Mouse (Mus musculus) heart, adult 18-20 months (tissue): ENCODE data around the gene Cyp1b1. TPM values are rescaled to one million over a fixed set of nuclear protein-coding genes. Genes with fewer than 3 reads are reported as not detected.

Experiments used
- DNase-seq, 2 experiments: peaks; one replicate each; pipeline ENCODE4 v3.0.0; 2021 to 2022; ENCODE audit warnings: mixed read lengths in 1 of 2
- long read RNA-seq, 2 experiments: library from polyadenylated mRNA; stranded (forward); transcript quantifications; one replicate each; pipeline ENCODE4 v2.0.0; 2021
- total RNA-seq, 2 experiments: library from RNA; stranded (reverse); gene quantifications; 2 replicates each; pipeline ENCODE4 v1.2.3; 2021

Gene Cyp1b1
- 10 to 100 TPM in 1 of 2 experiments, 1 to 10 TPM in 1; 6.2 to 11.0 TPM for total RNA-seq
- long read RNA-seq, experiment 1, full-length matches to known transcripts, result 2 of 2 reads
- long read RNA-seq, experiment 1, partial matches to known transcripts, result 0 of 2 reads
- long read RNA-seq, experiment 1, other reads (novel, unspliced or antisense), result 0 of 2 reads
- long read RNA-seq, experiment 2, full-length matches to known transcripts, result 3 of 3 reads
- long read RNA-seq, experiment 2, partial matches to known transcripts, result 0 of 3 reads
- long read RNA-seq, experiment 2, other reads (novel, unspliced or antisense), result 0 of 3 reads

DNA sequence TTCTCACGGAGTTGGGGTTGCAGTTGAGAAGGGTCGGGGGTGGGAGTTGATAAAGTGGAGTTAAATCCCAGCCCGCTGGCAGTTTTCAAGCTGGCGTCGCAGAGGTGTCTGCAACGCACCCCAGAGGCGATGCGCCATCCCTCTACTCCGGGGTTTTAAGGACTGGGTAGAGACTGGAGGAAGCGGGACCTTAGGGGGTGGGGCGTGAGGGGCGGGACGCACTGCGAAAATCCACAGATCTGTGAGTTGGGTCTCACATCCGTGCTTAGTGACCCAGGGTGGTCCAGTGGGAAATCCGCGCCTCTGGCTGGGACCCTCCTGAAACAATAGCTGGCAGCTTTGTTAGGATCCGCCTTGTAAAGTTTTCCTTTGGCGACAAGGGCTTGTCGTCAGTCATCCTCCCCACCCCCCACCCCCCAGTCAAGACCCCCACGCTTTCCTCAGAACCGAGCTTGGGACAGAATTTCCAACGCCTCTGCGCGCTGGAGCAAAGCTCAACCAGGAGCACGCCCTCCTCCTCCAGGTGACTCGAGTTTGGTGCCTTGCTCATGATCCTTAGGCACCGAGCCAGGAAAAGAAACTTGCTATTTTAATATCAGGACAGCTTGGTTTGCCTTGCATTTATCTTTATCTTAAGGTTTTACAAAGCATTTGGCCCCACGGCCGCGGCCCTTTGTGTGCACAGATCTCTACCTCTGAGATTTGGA, at the start of gene Cyp1b1:
Gene Cyp1b1 (minus strand): TSS at position 131 of the 707 bp plus-strand sequence.
- DNase-seq, result peak; percentile 67 to 73

DNA sequence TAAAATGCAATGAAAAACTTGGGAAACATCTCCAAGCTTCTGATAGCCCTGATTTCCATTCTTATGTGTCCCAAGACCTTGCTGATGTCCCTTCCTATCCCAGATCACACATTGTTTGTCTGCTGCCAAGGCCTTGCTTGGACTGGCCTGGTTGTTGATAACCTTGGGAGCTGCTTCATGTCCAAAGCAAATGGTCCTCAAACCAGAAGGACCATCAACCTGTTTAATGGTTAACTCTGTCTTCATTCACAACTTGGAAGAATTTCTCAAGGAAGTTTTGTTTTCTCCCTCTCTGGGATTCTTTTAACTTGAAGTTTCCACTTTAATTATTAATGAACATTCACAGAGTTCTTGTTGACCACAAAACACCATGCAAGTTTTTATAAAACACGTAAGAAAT, 47.0 kb upstream of the Cyp1b1 start:
- no peak for DNase-seq

DNA sequence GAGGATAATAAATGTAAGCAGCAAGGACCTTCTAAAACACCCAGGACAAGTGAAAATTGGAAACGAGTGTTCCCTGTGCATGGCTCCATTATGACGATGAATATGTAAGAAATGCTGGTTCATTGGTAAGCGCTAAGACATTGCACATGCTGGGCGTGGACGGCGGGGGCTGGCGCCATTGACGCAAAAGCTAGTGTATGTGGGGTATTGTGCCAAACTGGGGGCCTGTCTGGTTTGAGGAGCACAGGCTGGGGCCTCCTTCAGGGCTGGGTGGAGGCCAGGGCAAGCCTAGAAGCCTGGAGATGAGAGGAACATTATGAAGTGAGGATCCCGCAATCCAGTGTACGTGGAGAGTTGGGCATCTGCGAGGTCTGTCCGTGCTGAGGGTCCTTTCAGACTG, 39.0 kb upstream of the Cyp1b1 start:
- DNase-seq, result no peak

DNA sequence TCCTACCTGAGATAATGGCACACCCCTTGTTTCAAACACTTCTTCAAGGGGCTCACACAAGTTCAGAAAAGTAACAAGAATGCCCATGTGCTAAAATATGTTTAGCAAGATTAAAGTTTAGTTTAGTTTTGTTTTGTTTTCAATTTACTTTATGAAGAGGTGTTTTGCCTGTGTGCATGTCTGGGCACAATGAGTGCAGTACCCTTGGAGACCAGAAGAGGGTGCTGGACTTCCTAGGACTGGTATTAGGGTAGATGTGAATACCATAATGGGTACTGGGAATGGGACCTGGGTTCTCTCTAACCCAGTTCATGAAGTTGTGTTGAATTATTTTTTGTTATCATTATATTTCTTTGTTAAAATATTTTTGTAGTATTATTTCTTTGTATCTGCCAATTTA, 38.0 kb upstream of the Cyp1b1 start:
- no peak for DNase-seq

DNA sequence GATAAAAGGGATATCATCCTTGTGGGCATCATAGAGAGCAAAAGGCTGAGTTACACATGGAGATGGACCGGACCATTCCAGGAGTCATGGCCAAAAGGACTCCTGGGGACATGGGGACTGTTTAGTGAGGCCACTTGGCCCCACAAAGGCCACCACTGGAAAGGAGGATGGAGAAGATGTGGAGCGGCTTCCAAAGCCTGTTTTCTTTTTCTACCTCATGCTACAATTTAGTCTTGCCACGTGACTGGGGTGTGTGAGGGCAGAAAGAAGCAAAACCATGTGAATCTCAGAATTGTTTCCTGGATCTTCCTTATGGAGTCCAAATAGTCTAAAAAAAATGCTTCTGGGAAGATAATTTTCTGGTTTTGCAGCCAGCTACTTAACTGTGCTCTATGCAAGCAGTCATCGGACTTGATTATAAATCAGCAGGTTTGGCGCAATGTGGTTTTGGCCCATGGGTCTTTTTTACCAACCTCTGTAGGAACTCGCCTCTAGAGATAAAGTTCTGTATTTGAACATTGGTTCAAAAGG, 36.9 kb upstream of the Cyp1b1 start:
- DNase-seq, result peak in 1 of 2 experiments; percentile 20

DNA sequence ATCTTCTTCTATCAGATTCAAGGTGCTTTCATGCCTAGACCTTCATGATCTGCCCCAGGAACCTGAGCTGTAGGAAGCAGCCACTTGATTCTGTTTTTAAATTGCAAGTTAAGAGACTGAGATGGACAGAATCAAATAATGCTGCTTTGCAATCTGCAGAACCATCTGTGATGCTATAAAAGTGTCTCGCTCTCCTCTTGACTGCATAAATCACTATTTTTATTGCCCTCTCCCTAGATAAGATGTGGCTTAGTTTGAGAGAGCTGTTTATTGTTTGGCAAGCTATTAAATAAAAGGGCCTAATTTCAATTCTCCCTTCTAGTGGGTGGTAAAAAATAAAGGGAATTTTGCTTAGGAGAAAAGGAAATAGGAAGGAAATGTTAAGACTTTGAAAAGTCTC, 34.8 kb upstream of the Cyp1b1 start:
- DNase-seq, result no peak

DNA sequence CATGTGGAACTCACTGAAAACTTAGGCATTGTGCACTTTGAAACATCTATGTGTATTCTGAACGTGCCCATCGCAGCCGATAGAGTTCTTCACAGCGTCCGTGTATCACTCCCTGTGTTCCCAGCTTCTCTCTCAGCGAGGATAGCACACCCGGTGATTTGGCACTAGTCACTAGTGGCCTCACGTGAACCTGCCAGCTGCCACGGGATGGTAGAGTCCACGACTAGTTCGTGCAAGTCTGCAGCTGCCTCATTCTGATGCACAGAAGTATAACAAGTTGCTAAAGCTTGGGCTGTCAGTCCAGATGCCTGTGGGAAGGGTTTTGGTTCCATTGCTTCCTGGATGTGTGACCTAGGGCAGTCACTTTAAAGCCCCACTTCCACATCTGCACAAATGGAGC, 32.1 kb upstream of the Cyp1b1 start:
- no peak for DNase-seq

DNA sequence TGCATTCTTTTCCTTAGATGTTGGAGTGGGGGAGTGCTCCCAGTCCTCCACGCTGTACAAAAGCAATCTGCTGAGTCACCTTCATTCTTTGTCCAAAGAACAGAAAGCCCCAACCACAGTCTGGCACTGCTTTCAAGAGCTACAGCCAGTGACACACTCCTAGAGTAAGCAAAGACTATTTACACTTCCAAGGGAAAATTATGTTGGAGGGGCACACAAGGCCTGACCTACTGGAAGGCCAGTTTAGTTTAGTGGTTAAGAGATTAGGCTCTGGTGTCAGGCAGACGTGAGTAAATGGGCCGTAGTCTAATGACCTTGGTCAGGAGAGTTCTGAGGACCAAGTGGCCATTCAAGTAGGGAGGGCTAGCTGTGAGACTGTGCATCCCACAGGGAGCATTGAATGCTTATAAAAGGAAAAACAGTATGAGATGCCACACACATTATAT, 31.3 kb upstream of the Cyp1b1 start:
- peak in 1 of 2 experiments; percentile 46 for DNase-seq

DNA sequence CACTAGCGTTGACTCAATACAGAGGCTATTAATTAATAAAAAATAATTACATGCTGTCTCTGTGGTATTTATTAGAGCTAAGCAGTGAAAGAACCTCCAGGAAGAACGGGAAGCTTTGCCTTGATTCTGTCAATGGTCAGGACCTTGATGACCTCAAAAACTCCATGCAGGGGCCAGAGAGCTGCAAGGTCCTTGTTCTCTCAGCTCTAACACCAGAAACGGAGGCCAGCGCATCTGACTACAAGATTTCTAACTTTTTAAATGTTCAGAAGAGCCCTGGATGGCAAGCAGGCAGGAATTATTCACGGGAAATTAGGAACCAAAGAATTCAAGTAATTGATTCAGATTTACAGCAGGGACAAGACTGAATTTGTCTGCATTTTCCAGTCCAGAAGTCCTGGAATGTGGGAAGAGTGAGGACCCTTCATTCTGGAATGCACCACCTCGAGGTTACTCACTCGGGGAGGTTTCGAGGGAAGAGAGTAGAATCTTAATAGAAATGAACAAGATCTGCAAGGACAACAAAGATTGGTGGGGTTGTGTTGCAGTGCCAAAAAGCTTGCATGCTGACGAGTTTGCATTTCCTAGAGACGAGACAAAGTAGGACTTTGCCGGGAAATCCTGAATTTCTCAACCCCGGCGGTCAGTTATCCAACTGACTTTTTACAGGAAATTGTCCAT, 30.3 kb upstream of the Cyp1b1 start:
- DNase-seq, result no peak

DNA sequence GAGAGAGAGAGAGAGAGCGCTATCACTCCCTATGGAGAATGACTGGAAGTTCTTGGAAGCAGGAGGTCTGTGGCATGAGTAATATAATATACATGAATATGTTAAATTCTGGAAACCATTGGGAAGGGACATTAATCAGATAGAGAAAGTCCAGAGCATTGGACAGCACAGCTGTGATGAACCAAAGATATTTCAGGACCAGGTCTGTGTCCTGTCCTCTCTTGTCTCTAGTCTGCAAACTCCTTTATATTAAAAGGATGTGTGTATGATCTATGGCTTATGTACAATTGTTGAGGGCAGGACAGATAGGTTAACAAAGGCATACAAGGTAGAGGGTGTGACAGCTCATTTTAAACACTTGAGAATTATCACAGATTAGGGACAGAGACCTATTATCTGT, 28.6 kb upstream of the Cyp1b1 start:
- no peak for DNase-seq

DNA sequence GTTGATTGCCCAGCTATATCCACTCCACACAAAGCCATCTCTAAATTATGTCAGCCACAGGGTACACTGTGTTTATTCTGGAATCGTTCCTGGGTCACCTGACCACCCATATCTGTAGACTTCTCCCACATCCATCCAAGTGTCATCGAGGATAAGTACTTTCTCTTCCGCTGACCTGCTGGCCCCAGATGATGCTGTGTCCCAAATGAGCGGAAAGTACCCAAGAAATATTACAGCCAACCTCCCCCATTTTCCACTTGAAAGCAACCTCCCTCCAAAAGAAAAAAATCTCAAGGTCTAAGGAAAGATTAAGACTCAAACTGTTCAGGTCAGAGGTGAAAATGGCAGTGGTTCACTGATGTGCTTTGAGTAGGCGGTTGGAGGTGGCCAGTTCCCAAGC, 27.8 kb upstream of the Cyp1b1 start:
- DNase-seq, result peak in 1 of 2 experiments; percentile 18

DNA sequence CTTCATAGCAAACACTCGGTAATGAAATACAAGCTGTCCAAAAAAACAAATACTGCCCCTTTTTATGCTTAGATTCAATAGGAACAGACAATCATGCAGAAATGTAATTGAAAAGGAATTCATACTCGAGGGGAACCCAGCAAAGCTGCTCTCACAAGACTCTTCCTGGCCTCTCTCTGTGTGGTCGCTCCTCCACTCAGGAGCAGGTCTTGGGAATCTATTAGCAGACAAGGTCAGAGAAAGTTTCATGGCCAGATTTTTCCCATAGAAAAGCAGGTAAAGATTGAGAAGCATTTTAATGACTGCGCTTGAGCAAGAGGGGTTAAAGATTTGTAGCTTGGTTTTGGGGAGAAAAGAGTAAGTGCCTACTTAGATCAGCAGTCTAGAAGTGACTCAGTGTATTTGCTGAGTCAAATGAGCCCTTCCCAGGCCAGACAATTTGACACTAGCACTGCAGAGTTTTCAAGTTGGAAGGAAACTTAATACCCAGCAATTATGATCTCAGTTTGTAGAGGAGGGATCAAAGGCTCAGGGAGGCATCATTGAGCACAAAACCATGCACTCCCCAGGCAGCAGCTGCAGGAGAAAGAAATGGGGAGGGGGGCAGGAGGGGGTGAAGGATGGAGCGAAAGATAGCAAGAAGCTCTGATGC, 24.1 kb upstream of the Cyp1b1 start:
- DNase-seq, result no peak

DNA sequence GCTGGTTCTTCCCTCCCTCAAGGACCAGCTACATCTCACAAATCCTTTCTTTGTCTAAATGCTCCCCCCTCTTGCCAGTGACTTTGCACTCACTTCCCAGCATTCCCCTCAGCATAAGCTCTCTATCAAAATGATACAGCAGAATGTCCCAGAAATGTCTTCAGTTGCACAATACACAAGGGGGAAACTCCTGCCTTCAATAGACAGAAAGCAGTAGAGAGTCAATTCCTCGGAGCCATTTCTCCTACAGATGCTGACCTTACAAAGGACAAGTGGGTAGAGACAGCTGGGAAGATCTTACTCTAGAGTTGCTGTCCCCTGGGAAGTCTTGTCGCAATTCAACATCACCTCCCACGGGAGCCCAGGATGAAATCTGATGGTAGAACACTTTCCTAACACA, 22.7 kb upstream of the Cyp1b1 start:
- DNase-seq, result peak; percentile 60 to 68

DNA sequence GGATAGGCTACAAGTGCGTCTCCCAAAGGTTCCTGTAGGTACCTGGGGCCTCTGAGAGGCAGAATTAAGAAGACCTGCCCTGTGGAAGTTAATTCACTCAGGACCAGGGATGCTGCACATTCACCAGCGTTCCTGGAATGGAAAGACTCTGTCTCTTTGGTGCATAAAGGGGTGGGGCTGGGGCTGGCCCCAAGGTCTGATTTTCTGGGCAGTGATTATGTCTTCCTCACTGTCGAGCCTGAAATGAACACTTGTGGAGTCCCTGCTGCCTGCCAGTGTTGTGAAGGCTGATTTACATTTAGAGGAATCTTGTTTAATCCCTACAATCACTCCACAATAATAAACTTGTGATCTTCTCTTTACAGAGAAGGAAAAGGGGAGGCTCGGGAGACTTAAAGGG, 18.2 kb upstream of the Cyp1b1 start:
- DNase-seq, result no peak

DNA sequence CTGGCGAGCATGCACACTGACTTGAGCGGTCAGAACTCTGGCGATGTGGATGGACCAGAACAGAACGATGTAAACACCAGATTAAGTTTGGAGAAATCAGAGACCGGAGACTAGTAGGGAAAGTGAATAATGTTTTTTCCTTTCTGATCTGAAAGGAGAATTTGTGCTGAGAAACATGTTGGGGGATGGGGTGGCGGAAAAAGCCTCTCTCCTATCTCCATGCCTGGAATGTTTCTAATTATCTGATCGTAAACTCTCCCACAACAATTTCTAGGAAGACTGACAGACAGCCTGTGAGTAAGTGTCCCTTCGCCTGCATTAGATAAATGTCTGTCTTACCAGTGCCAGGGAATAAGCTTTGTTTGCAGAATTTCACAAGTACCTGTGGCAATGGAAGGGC, 16.1 kb upstream of the Cyp1b1 start:
- DNase-seq, result no peak

DNA sequence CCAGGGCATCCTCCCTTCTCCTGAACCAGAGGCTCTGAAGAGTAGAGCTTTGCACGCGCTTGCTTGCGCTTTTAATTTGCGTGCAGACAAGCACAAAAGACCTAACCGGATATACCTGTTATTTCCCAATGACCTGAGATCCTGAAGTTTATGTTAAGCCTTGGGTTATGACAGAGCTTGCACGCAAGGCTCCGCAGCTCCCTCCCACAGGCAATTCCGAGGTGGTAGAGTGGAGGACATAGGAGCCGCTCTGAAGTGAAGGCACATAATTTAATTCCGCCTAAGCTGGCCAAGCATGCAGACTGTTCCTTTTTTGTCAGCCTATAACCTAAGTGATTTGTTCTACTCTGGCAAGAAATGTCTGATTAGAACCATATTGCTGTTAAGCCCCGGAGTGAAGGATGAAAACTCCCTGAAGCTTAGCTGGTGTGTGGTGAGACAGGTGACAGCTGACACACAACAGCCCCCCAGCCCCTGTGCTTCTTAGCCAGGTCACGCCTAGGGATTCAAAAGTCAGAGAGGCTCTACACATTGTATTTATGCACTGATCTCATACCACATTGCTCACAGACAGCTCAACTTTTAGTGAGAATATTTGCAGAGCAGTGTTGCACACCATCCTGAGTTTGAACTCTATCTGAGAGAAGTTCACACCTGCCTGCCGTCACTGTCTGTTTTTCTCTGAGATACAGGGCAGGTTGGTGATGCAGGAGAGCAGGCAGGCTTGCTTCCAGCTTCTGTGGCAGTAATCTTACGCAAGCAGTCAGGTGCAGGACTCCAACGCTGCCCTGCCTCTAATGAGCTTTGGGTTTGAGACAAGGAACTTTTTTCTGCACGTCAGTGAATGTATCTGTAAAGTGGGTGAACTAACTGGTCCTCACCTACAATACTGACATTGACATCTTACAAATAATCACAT, 14.0 kb upstream of the Cyp1b1 start:
- DNase-seq, result no peak

DNA sequence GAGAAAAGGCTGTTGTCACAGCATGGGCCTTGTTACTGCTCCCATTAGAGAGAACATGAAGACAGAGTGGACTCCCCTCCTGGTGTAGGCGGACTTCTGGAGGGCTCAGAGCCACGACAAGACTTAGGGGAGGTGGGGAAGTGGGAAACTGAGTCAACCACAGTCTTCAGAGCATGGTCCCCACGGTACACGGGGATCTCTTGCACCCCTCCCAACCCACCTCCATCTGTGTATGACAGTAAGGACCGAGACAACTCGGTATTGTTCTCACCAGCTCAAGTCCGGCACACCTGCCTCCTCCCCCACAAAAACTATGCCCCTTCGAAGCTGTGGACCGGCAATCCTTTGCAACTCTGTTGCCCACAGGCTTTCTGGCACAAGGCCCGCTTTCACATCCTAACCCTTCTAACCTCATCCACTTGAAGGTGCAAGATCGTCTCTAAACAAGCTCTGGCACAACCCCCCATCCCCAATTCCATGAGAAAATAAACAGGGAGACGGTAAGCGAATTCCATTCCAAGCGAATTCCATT, 13.3 kb upstream of the Cyp1b1 start:
- no peak for DNase-seq

DNA sequence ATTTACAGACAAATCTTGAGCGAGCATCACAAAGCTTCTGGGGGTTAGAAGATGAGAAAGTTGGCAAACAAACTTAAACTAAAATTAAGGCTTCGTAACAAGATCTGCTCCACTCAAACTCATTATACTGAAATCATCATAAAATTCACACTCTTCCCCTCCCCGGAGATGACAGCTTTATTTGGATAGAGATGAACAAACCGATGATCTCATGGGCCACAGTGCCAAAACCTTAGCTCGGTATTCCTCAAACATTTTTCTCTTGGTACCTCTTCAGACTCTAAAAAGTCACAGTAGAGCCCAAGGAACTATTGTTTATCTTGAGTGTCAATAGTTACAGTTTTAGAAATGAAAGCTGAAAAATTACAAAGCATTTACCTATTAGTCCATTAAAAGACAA, 11.8 kb upstream of the Cyp1b1 start:
- DNase-seq, result peak; percentile 37 to 46

DNA sequence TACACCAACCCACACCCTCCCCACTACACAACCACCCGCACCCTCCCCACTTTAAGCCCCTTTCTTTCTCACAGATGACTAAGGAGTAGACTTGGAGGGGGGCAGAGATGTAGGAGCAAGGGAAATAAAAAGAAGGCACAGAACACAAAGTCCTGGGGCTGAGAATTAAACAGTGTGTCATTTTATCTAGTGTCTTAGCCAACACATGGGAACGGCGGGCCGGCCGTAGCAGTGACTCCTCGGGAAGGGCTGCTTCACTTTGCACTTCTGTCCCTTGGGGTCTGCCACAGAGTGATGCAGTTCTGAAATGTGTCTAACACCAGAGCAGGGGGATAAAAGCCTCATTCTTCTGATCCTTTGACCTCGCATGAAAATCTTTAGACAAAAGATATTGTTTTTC, 5.8 kb upstream of the Cyp1b1 start:
- DNase-seq, result no peak

DNA sequence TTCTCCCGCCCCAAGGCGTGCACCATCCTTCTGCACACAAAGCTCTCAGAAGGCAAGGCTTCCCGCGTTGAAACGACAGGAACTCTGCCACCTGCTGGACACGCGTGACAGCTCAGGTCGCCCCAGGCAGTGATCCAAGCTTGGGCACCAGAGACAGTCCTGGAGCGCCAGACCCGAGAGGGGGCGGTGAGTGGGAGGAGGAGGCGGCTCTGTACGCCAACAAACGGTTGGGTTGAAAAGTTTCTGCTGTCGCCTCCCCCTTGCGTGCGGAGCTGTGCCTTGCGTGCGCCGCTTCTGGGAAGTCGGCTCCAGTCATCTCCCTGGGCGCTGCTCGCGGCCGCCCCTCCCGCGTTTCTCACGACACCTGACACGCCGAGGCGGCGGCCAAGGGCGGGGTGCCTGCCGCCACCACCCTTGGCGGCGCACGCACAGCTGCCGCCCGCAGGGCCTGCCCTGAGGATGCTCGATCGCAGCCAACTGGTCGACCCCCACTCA, 835 bp upstream of the Cyp1b1 start:
- DNase-seq, result peak; percentile 91 to 94

DNA sequence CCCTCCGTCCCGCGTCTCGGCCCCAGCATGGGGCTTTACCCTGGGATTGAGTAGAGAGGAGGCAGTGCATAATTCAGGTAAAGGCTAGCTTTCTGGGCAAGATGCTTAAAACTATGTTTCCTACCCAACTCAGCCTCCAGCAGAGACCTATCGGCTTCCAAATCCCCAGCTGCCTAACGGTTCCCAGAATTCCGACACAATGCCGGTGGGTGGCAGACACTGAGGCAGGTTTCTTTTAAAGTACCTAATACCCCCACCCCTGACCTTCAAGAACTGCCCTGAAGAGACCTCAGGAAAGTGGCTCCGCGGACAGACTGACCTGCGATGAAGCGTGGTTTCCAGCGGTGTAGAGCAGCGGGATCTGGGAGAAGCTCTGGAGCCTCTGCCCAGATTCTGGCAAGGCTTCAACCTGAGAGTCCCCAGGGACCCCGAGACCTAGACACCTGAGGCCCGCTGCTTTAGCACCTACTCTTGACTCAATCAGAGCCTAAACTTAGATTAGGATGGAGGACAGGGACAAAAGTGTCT, 429 bp downstream of the Cyp1b1 start:
- peak in 1 of 2 experiments; percentile 47 for DNase-seq
